In the genomic region with DNA sequence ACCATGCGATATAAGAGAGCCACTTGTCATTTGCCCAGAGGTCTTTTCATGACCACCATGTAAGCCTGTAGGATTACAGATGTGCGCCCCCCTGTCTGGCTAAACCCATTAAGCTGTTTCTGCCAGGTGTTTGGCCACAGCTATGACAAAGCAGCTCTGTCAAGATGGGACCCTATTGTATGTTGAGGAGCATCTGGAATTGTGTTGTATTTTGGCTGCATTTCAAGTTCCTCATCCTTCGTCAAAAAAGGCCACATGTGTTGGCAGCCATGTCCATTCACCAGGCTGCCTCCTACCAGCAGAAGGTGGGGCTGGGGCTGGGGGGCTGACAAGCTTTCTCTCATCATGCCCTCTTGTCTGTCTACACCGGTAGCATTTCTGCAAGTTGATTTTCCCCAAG, we compare ENCODE assay signal across 31 mouse cellular contexts.
"Had no signal": no experiment of that assay in that cellular context is flagged by ENCODE, and none has a peak within 500 bp of the region (broad histone marks: within the 10 kb centered on the region; RNA-seq: fewer than 3 reads in every experiment).

No protein-coding gene starts in this region.

- ATAC-seq: liver, embryonic 12.5 days; liver, postnatal 0 days; lung, postnatal 0 days; midbrain, embryonic 13.5 days; midbrain, embryonic 15.5 days; midbrain, embryonic 16.5 days had no signal

- DNase-seq: left cerebral cortex, postnatal 4 days; liver; liver, embryonic 13.5 days; liver, postnatal 0 days; lung, adult 18-20 months; lung, adult 2 months; lung, postnatal 10 days; lung, postnatal 14 days; lung, postnatal 4 days; midbrain, embryonic 14.5 days had no signal

- H3K27ac ChIP-seq: limb, embryonic 10.5 days; limb, embryonic 12.5 days; limb, embryonic 13.5 days; limb, embryonic 15.5 days; liver, embryonic 12.5 days; liver, embryonic 13.5 days; liver, embryonic 14.5 days; liver, embryonic 15.5 days; lung, embryonic 15.5 days; macrophage; midbrain, embryonic 10.5 days; midbrain, embryonic 12.5 days; midbrain, embryonic 13.5 days; midbrain, embryonic 15.5 days; neural tube, embryonic 12.5 days; neural tube, embryonic 13.5 days had no signal

- H3K4me1 ChIP-seq: limb, embryonic 10.5 days; limb, embryonic 12.5 days; limb, embryonic 13.5 days; limb, embryonic 15.5 days; liver, embryonic 12.5 days; liver, embryonic 13.5 days; liver, embryonic 15.5 days; lung, embryonic 15.5 days; megakaryocyte, embryonic 14.5 days; midbrain, embryonic 12.5 days; midbrain, embryonic 13.5 days; midbrain, embryonic 15.5 days; neural tube, embryonic 12.5 days; neural tube, embryonic 13.5 days had no signal

- H3K9me3 ChIP-seq: limb, embryonic 10.5 days; limb, embryonic 13.5 days; limb, embryonic 15.5 days; liver, embryonic 12.5 days; liver, embryonic 13.5 days; liver, embryonic 15.5 days; lung, embryonic 15.5 days; midbrain, embryonic 10.5 days; midbrain, embryonic 12.5 days; midbrain, embryonic 13.5 days; midbrain, embryonic 15.5 days; neural tube, embryonic 12.5 days; neural tube, embryonic 13.5 days had no signal

- H3K36me3 ChIP-seq: limb, embryonic 10.5 days; limb, embryonic 12.5 days; limb, embryonic 13.5 days; limb, embryonic 15.5 days; liver, embryonic 12.5 days; liver, embryonic 13.5 days; liver, embryonic 15.5 days; lung, embryonic 15.5 days; midbrain, embryonic 10.5 days; midbrain, embryonic 12.5 days; midbrain, embryonic 13.5 days; midbrain, embryonic 15.5 days; neural tube, embryonic 12.5 days; neural tube, embryonic 13.5 days had no signal

- H3K4me3 ChIP-seq: limb, embryonic 10.5 days; limb, embryonic 12.5 days; limb, embryonic 13.5 days; limb, embryonic 15.5 days; liver, embryonic 12.5 days; liver, embryonic 13.5 days; liver, embryonic 15.5 days; lung, embryonic 15.5 days; megakaryocyte, embryonic 14.5 days; midbrain, embryonic 10.5 days; midbrain, embryonic 12.5 days; midbrain, embryonic 13.5 days; midbrain, embryonic 15.5 days; myocyte; neural tube, embryonic 12.5 days; neural tube, embryonic 13.5 days had no signal

- H3K9ac ChIP-seq: limb, embryonic 12.5 days; limb, embryonic 13.5 days; limb, embryonic 15.5 days; liver, embryonic 12.5 days; liver, embryonic 13.5 days; liver, embryonic 14.5 days; liver, embryonic 15.5 days; liver, postnatal 0 days; lung, embryonic 15.5 days; midbrain, embryonic 12.5 days; midbrain, embryonic 13.5 days; midbrain, embryonic 15.5 days; neural tube, embryonic 12.5 days; neural tube, embryonic 13.5 days had no signal

- H3K4me2 ChIP-seq: limb, embryonic 12.5 days; limb, embryonic 13.5 days; limb, embryonic 15.5 days; liver, embryonic 11.5 days; liver, embryonic 12.5 days; liver, embryonic 13.5 days; liver, embryonic 15.5 days; lung, embryonic 15.5 days; midbrain, embryonic 11.5 days; midbrain, embryonic 12.5 days; midbrain, embryonic 13.5 days; midbrain, embryonic 15.5 days; neural tube, embryonic 12.5 days; neural tube, embryonic 13.5 days had no signal

- H3K27me3 ChIP-seq: limb, embryonic 12.5 days; limb, embryonic 13.5 days; limb, embryonic 15.5 days; liver, embryonic 12.5 days; liver, embryonic 13.5 days; liver, embryonic 15.5 days; lung, embryonic 15.5 days; megakaryocyte, embryonic 14.5 days; midbrain, embryonic 12.5 days; midbrain, embryonic 13.5 days; midbrain, embryonic 15.5 days; neural tube, embryonic 12.5 days; neural tube, embryonic 13.5 days had no signal
